Mouse (Mus musculus): ENCODE measurements around the gene Susd6.

The Susd6 gene

GRCm38 (mm10) chr12:80927518-80927917, 137.2 kb downstream of the Susd6 start:
- no peak for DNase-seq (ENCODE audit: low read depth)

- no peak for DNase-seq (ENCODE audit: low read depth)
Observed at GRCm38 (mm10) chr12:80928881-80929280, 138.6 kb downstream of the Susd6 start.

GRCm38 (mm10) chr12:80930141-80930540, 139.8 kb downstream of the Susd6 start:
- DNase-seq (ENCODE audit: low read depth), result no peak
